Comparison of ENCODE assay signal across 18 mouse cellular contexts in the genomic region with DNA sequence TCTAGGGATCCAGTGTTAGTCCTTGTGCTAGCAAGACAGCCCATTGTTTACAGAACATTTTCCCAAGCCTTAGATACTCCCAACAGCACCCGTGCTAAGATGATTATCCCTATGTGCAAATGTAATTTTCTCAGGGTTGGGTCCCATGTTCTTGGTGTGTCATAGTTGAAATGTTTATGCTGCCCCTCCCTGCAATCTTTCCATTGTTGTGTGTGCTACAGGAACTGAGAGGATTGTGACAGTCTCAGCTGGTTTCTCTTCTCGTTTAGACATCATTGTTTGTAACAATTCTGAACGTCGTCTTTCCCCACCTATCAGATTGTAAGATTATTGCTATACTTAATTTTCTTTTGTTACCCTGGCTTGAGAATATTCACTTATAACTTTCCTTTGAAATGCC.
DNase-seq lines count a peak whose midpoint lies in the region; ATAC-seq and TF ChIP-seq lines count a peak whose summit lies in the region.
"Had no signal": no experiment of that assay in that cellular context is flagged by ENCODE, and none has a peak within 500 bp of the region (broad histone marks: within the 10 kb centered on the region; RNA-seq: fewer than 3 reads in every experiment).

No protein-coding gene starts in this region.

- TF ChIP-seq CTCF in gastrocnemius, adult 2 months (IDR thresholded peaks at IDR 0.05) = no peak

- no peak overlapping the region for H3K4me3 ChIP-seq in gastrocnemius, adult 2 months
- H3K4me3 ChIP-seq: forebrain, embryonic 13.5 days; heart, embryonic 15.5 days; hindbrain, embryonic 15.5 days; left cerebral cortex, adult 2 months; limb, embryonic 12.5 days; neural tube, embryonic 15.5 days had no signal

- ATAC-seq in common myeloid progenitor, adult 5-6 weeks (replicated peaks; ENCODE audit: low read depth, poor library complexity, severe bottlenecking) = 0 out of 2 replicates have a peak, but pooled peaks have one; percentile 29
- ATAC-seq in monocyte, adult 5-6 weeks (replicated peaks; ENCODE audit: insufficient number of reproducible peaks, low FRiP score, low TSS enrichment, poor library complexity, severe bottlenecking) = peak; percentile 94
- ATAC-seq: forebrain, embryonic 13.5 days had no signal

- H3K27ac ChIP-seq in gastrocnemius, adult 2 months = no peak overlapping the region
- H3K27ac ChIP-seq: forebrain, embryonic 13.5 days; heart, embryonic 15.5 days; hindbrain, embryonic 15.5 days; left cerebral cortex, adult 2 months; limb, embryonic 12.5 days; neural tube, embryonic 15.5 days had no signal

- intact Hi-C loops in heart, postnatal 25 days (cut with DNase I) = no loop called here
- intact Hi-C loops in gastrocnemius, adult 2 months (cut with DNase I) = no loop called here

- peak; percentile 88 for DNase-seq in heart, adult 11 months
- no peak for DNase-seq in heart, postnatal 25 days (ENCODE audit: low spot score)
- peak; percentile 61 for DNase-seq in A20 (ENCODE audit: low read depth, low spot score)
- no peak for DNase-seq in cerebellum, adult 11-12 months
- no peak for DNase-seq in gastrocnemius, adult 2 months
- DNase-seq in adrenal gland, adult 8-10 months = no peak
- DNase-seq: adrenal gland, adult 2 months; cerebellum, adult 9-11 months; kidney, adult 8-10 months; thymus, adult 2 months had no signal

Comparison
In these comparisons a context has a peak if more than half of its experiments do, and no peak if none do; other contexts are left out.
1. DNase-seq: peak in heart, adult 11 months (single experiment) and A20 (single experiment); none in heart, postnatal 25 days (single experiment), cerebellum, adult 11-12 months (single experiment), gastrocnemius, adult 2 months (single experiment) and adrenal gland, adult 8-10 months (single experiment).